Mouse (Mus musculus) hindbrain, embryonic 16.5 days (tissue): Measurements from ENCODE around the gene Xndc1. TPM values are rescaled to one million over a fixed set of nuclear protein-coding genes. Genes with fewer than 3 reads are reported as not detected.
A peak's percentile ranks its signal among the peaks of the same experiment; 100 is the strongest.

Experiments used
- ATAC-seq: fragments of 200-750 bp; cut with Nextera tagmentation; 2 replicates; pipeline ENCODE4 v1.8.0; 2017; ENCODE audit warnings: moderate TSS enrichment, moderate library complexity
- H3K27ac ChIP-seq: fragments of 300-500 bp; sonication (generic); 2 replicates; pipeline ENCODE4 v1.5.1; 2014; ENCODE audit warnings: low read depth, mild to moderate bottlenecking, control low read depth, low read length, moderate library complexity
- H3K27me3 ChIP-seq: fragments of 300-500 bp; sonication (generic); replicated peaks from 2 replicates; pipeline ENCODE4 v1.6.1; 2014; ENCODE audit warnings: low read length; ENCODE audit not compliant: control insufficient read depth, insufficient read depth
- H3K36me3 ChIP-seq: fragments of 300-500 bp; sonication (generic); 2 replicates; pipeline ENCODE4 v1.6.1; 2014; ENCODE audit warnings: mild to moderate bottlenecking, low read length, moderate library complexity, mixed read lengths; ENCODE audit not compliant: control insufficient read depth, insufficient read depth
- H3K4me1 ChIP-seq: fragments of 300-500 bp; sonication (generic); 2 replicates; pipeline ENCODE4 v1.6.1; 2014; ENCODE audit warnings: low read depth, low read length; ENCODE audit not compliant: control insufficient read depth, insufficient read depth
- H3K4me2 ChIP-seq: fragments of 300-500 bp; sonication (generic); 2 replicates; pipeline ENCODE4 v1.6.1; 2014; ENCODE audit warnings: mild to moderate bottlenecking, low read length, control low read depth, moderate library complexity
- H3K4me3 ChIP-seq: fragments of 300-500 bp; sonication (generic); 2 replicates; pipeline ENCODE4 v1.5.1; 2014; ENCODE audit warnings: mild to moderate bottlenecking, low read length, control low read depth, moderate library complexity
- H3K9ac ChIP-seq: fragments of 300-500 bp; sonication (generic); 2 replicates; pipeline ENCODE4 v1.6.1; 2014; ENCODE audit warnings: low read depth, mild to moderate bottlenecking, control low read depth, low read length, moderate library complexity
- H3K9me3 ChIP-seq: fragments of 300-500 bp; sonication (generic); 2 replicates; pipeline ENCODE4 v1.6.1; 2014; ENCODE audit warnings: mild to moderate bottlenecking, low read length, moderate library complexity; ENCODE audit not compliant: control insufficient read depth
- WGBS: fragments of 180-500 bp; shearing (Covaris S2); extraction: QIAGEN DNeasy Blood & Tissue Kit; methylation state at CpG from one replicate; pipeline ENCODE4 v1.1.7; 2014; 5-methylcytosine and 5-hydroxymethylcytosine counted together
- polyA plus RNA-seq: library from polyadenylated mRNA; unstranded; fragments of >200 nt; fragmentation: Nextera tagmentation; extraction: Ambion mirVana; gene quantifications from 2 replicates; pipeline ENCODE4 v1.2.1, GENCODE M21; 2015

The Xndc1 gene
- polyA plus RNA-seq, 1 experiment from 2014 or later = 24.6 TPM

DNA sequence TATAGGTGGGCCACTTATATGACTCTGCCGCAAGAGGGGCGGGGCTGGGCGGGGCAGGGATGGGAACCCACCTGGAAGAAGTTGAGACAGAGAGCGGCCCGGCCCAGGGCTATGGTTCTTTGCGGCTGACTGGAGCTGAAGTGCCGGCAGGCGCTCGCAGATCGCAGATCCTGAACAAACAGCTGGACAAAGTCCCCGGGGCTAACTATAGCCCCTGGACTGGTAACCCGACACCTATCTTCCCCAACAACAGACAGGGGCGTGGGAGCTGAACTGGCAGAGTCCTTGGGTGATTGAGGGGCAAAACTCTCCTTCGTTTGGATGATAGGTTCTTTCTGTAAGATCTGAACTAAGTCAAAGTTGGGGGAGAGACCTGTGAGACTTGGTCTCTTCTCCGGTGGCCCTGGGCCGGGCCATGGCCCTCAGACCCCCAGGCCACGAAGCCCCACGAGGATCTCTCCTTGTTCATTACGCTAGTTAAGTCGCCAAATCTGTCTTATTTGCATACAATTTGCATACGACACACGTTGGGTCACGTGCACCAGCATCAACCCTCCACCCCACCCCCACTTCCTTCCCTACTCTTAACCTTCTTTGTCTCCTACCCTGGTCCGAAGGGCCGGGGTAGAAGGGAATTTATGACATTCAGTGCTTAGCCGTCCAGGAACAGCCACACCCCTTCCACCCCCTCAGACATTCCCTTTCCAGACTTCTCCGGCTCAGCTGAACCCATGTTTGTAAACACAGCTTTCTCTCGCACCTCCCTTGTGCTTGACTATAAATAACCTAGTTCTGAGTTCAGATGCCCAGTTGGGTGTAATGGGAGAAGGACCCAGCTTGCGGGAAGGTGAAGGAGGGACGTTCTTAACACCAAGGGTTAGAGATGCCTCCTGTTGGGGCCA lies 34.7 kb downstream of the Xndc1 start:
- Histone ChIP-seq H3K4me1 (no peaks in the 10 kb centered on the region; the same call in 1 of the 2 replicates), H3K27me3 (no peaks in the 10 kb centered on the region), H3K36me3 (no peaks in the 10 kb centered on the region), H3K4me2 (peak overlapping the region; percentile 42), H3K9ac (no peak overlapping the region), H3K27ac (no peak overlapping the region), H3K4me3 (peak overlapping the region; percentile 3; the same call in 1 of the 2 replicates), H3K9me3 (no peaks in the 10 kb centered on the region)
- 6% methylated on average over 30 of the region's 30 CpGs for WGBS
- no peak for ATAC-seq

DNA sequence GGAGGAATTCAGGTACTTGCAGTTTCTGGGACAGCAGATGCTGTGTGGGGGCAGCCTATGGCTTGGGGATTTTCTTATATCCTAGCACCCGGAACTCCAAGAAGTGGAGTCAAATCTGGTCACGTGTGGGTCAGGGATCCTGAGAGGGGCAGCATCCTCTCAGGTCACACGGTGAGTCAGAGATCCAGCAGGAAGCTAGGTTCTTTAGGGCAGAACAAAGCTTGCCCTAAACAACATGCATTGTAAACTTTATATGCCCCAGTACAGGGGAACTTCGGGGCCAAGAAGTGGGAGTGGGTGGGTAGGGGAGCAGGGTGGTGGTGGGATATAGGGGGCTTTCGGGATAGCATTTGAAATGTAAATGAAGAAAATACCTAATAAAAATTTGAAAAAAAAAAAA lies 35.6 kb downstream of the Xndc1 start:
- H3K9ac ChIP-seq = no peak overlapping the region

DNA sequence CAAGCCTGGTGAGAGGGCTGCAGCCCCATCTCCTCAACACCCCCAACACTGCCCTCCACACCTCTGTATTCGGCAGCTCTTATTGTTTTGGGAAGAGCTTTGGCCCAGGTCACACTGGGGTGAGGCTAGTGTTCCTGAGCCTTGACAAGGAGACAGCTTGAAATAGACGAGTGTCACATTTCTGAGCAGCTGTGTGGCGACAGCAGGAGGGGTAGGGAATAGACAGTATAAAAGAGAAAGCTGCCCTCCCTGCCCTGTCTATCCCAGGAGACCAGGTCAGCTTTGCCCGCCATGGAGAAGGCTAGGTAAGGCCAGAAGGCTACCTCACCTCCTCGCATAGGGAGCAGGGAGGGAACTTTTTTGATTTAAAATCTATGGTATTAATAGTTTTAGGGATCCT lies 36.2 kb downstream of the Xndc1 start, which contains the start of gene Art1:
Gene Art1 (plus strand): TSS at position 257 of the 400 bp plus-strand sequence.
- Histone ChIP-seq H3K9ac (no peak within 1 kb of the TSS), H3K9me3 (no peaks in the 10 kb centered on the region), H3K36me3 (no peaks in the 10 kb centered on the region), H3K4me2 (no peak within 1 kb of the TSS), H3K4me3 (no peak within 1 kb of the TSS), H3K4me1 (no peaks in the 10 kb centered on the region; the same call in 1 of the 2 replicates), H3K27ac (no peak within 1 kb of the TSS), H3K27me3 (no peaks in the 10 kb centered on the region)
- ATAC-seq = no peak
- 37% methylated on average over 5 of the region's 5 CpGs for WGBS

More for the DNA sequence above, 35.6 kb downstream of the Xndc1 start:
- no peak for ATAC-seq
- Histone ChIP-seq H3K4me1 (no peaks in the 10 kb centered on the region; the same call in 1 of the 2 replicates), H3K9me3 (no peaks in the 10 kb centered on the region), H3K27ac (no peak overlapping the region), H3K4me2 (no peak overlapping the region), H3K27me3 (no peaks in the 10 kb centered on the region), H3K4me3 (no peak overlapping the region), H3K36me3 (no peaks in the 10 kb centered on the region)
- 68% methylated on average over 5 of the region's 5 CpGs for WGBS

- no peaks in the 10 kb centered on the region for H3K9me3 ChIP-seq
- H3K4me1 ChIP-seq = no peaks in the 10 kb centered on the region; the same call in none of the 2 replicates
- H3K9ac ChIP-seq = no peak overlapping the region
- H3K27me3 ChIP-seq = no peaks in the 10 kb centered on the region
- H3K4me3 ChIP-seq = no peak overlapping the region
- 48% methylated on average over 8 of the region's 8 CpGs for WGBS
- ATAC-seq = no peak
- H3K27ac ChIP-seq = no peak overlapping the region
- no peak overlapping the region for H3K4me2 ChIP-seq
- no peaks in the 10 kb centered on the region for H3K36me3 ChIP-seq
Measured at GRCm38 (mm10) chr7:102102241-102102640, 36.9 kb downstream of the Xndc1 start.

DNA sequence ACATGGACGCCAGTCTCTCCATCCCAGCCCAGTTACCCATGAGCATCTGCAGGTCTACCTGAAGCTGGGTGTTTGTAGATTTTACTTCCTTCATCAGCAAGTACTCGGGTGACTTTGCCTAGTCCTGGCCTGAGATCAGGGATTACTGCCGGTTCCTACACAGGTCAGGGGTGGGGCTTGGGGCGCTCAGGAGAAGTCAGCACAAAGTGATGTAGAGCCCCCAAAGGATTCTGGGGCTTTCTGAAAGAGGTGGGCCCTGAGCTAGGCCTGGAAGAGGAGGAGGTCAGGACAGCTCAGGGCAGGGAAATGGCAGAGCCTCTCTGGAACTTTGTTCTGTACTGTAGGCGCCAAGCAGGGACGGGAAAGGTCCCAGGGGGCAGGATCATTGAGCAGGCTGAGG lies 37.4 kb downstream of the Xndc1 start:
- H3K4me3 ChIP-seq = no peak overlapping the region
- no peak for ATAC-seq
- no peak overlapping the region for H3K4me2 ChIP-seq
- no peaks in the 10 kb centered on the region for H3K27me3 ChIP-seq
- no peaks in the 10 kb centered on the region for H3K9me3 ChIP-seq
- no peaks in the 10 kb centered on the region; the same call in none of the 2 replicates for H3K4me1 ChIP-seq
- 44% methylated on average over 6 of the region's 6 CpGs for WGBS
- no peak overlapping the region for H3K9ac ChIP-seq
- H3K36me3 ChIP-seq = no peaks in the 10 kb centered on the region
- no peak overlapping the region for H3K27ac ChIP-seq

DNA sequence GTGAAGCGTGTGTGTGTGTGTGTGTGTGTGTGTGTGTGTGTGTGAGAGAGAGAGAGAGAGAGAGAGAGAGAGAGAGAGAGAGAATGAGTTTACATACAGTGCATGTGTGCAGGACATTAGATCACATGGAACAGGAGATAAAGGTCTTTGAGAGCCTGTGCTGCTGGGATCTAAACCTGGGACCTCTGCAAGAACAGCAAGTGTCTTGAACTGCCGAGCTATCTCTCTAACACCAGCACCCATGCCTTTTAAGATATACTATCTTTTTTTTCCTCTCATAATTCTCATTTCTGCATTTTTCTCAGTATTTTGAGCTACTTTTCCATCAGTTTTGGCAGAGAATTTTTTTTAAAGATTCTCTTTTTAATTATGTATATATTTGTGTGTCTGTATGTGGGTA lies 38.2 kb downstream of the Xndc1 start:
- Histone ChIP-seq H3K4me1 (no peaks in the 10 kb centered on the region; the same call in none of the 2 replicates), H3K4me3 (no peak overlapping the region), H3K27ac (no peak overlapping the region), H3K9ac (no peak overlapping the region), H3K4me2 (no peak overlapping the region), H3K27me3 (no peaks in the 10 kb centered on the region), H3K36me3 (no peaks in the 10 kb centered on the region), H3K9me3 (no peaks in the 10 kb centered on the region)
- ATAC-seq = no peak
- 81% methylated on average over 2 of the region's 2 CpGs for WGBS

DNA sequence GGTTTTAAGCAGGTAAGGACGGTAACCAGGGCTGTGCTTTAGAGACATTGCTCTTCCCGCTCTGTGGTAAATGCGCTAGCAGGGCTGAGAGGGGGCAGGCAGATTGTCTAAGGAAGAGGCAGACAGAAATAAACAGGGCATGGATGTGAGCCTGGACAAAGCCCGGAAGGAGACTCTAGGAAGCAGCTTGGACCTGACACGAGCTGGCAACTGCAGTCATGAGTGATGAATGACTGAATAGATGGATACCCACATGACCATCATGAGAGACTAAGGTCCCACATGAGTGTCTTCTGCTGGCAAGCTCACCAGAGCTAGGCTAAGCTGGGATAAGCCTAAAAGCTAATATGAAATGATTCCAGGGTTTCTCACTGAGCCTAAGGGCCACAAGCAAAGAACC lies 38.8 kb downstream of the Xndc1 start:
- 80% methylated on average over 5 of the region's 5 CpGs for whole genome bisulfite sequencing
- no peak overlapping the region for H3K4me2 ChIP-seq

DNA sequence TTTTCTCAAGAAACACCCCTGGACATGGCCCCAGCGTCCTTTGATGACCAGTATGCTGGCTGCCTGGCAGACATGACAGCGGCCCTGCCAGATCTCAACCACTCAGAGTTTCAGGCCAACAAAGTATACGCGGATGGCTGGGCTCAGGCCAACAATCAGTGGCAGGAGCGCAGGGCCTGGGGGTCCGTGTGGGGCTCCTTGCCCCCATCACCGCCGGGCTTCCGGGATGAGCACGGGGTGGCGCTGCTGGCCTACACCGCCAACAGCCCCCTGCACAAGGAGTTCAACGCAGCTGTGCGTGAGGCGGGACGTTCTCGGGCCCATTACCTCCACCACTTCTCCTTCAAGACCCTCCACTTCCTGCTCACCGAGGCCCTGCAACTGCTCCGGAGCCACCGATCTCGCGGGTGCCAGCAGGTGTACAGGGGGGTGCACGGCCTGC lies 41.4 kb downstream of the Xndc1 start:
- peak overlapping the region; percentile 27 for H3K4me3 ChIP-seq
- H3K36me3 ChIP-seq = no peaks in the 10 kb centered on the region
- H3K4me2 ChIP-seq = peak overlapping the region; percentile 51
- peak; percentile 27; the same call in 1 of the 2 replicates for ATAC-seq
- WGBS = 21% methylated on average over 20 of the region's 23 CpGs
- peak overlapping the region; percentile 18; the same call in 1 of the 2 replicates for H3K9ac ChIP-seq
- no peaks in the 10 kb centered on the region; the same call in 1 of the 2 replicates for H3K4me1 ChIP-seq
- H3K27me3 ChIP-seq = no peaks in the 10 kb centered on the region
- H3K9me3 ChIP-seq = no peaks in the 10 kb centered on the region
- H3K27ac ChIP-seq = no peak overlapping the region

More for the DNA sequence above, 38.8 kb downstream of the Xndc1 start:
- H3K27ac ChIP-seq = no peak overlapping the region
- H3K4me1 ChIP-seq = no peaks in the 10 kb centered on the region; the same call in none of the 2 replicates
- no peaks in the 10 kb centered on the region for H3K27me3 ChIP-seq
- ATAC-seq = no peak
- no peak overlapping the region for H3K9ac ChIP-seq
- H3K4me3 ChIP-seq = no peak overlapping the region
- H3K9me3 ChIP-seq = no peaks in the 10 kb centered on the region
- H3K36me3 ChIP-seq = no peaks in the 10 kb centered on the region

DNA sequence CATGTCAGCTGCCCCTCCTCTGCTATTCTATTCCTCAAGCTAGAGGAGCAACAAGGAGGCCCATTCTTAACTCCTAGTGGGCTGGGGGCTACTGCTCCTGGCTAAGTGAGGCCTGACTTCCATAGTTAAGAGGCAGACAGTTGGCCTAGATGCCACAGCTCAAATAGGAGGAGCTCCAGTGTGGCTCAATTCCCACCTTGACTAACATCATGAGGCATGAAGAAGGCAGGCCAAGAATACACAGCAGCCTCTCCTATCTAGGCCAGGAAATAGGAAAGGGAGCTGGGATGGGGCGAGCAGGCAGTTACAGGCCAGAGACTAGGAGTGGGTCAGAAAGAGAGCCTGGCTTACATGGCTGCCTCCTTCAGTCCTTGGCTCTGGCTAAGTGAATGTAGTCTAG lies 42.9 kb downstream of the Xndc1 start:
- WGBS = 86% methylated on average over 1 of the region's 1 CpGs
- no peak for ATAC-seq

More for the DNA sequence above, 42.9 kb downstream of the Xndc1 start:
- no peak overlapping the region for H3K9ac ChIP-seq
- H3K9me3 ChIP-seq = no peaks in the 10 kb centered on the region
- H3K4me1 ChIP-seq = no peaks in the 10 kb centered on the region; the same call in 1 of the 2 replicates
- H3K4me2 ChIP-seq = no peak overlapping the region
- no peaks in the 10 kb centered on the region for H3K27me3 ChIP-seq
- H3K27ac ChIP-seq = no peak overlapping the region
- H3K4me3 ChIP-seq = no peak overlapping the region
- H3K36me3 ChIP-seq = no peaks in the 10 kb centered on the region
